Mouse (Mus musculus) brain, adult 10 weeks (tissue): ENCODE measurements around the gene Nlrc5. TPM values are rescaled to one million over a fixed set of nuclear protein-coding genes. Genes with fewer than 3 reads are reported as not detected.

Experiments used
- polyA plus RNA-seq: library from polyadenylated mRNA; stranded (reverse); fragments of 350-450 nt; fragmentation: Illumina TruSeq; extraction: RNeasy Lipid Tissue Mini Kit (QIAGEN cat#74804); gene quantifications from one replicate; pipeline ENCODE4 v1.2.3, GENCODE M21; 2015; ENCODE audit warnings: low read depth, low replicate concordance

The Nlrc5 gene
- polyA plus RNA-seq, result 0.34 TPM

GRCm38 (mm10) chr8:94433981-94434466, at the start of gene Nlrc5:
TSS of gene Nlrc5 (plus strand) at chr8:94434356.

GRCm38 (mm10) chr8:94386214-94387026, 47.7 kb upstream of the Nlrc5 start, which contains the start of gene Herpud1:
TSS of gene Herpud1 (plus strand) at chr8:94386438.

GRCm38 (mm10) chr8:94532873-94533671, 98.9 kb downstream of the Nlrc5 start, which contains the start of gene Cpne2:
TSS of gene Cpne2 (plus strand) at chr8:94532990.

Other genes starting within 250 kb of the Nlrc5 start
- gene Nup93, start 219.8 kb upstream of the Nlrc5 start, polyA plus RNA-seq, result 20.7 TPM
- 0.61 TPM for gene Slc12a3, start 105.2 kb upstream of the Nlrc5 start, polyA plus RNA-seq
- 88.8 TPM for gene Herpud1, start 47.9 kb upstream of the Nlrc5 start, polyA plus RNA-seq
- 19.2 TPM for gene Cpne2, start 98.6 kb downstream of the Nlrc5 start, polyA plus RNA-seq
- 17.8 TPM for gene Rspry1, start 167.6 kb downstream of the Nlrc5 start, polyA plus RNA-seq
- gene Fam192a, start 167.6 kb downstream of the Nlrc5 start, polyA plus RNA-seq, result 51.9 TPM
- gene Arl2bp, start 232.2 kb downstream of the Nlrc5 start, polyA plus RNA-seq, result 193 TPM